Mouse (Mus musculus) thymus, postnatal 4 days (tissue): ENCODE results near the gene Tnrc6b.
"Not testable (repeated sequence)": the region's sequence is repeated elsewhere in the genome, so short reads cannot be mapped to it uniquely, and the experiment has no call there.

Source experiments
- DNase-seq: peaks from one replicate; pipeline ENCODE4 v3.0.0; 2021

Tnrc6b gene

GRCm38 (mm10) chr15:80797757-80798156 is 86.6 kb downstream of the Tnrc6b start:
- peak; percentile 61 for DNase-seq

- peak; percentile 84 for DNase-seq
These were observed 87.4 kb downstream of the Tnrc6b start for GRCm38 (mm10) chr15:80798367-80799073.

GRCm38 (mm10) chr15:80799074-80799633 is 88.0 kb downstream of the Tnrc6b start:
- DNase-seq = peak; percentile 73

GRCm38 (mm10) chr15:80799634-80800137 is 88.6 kb downstream of the Tnrc6b start:
- peak; percentile 64 for DNase-seq

- DNase-seq = no peak
These were observed 89.1 kb downstream of the Tnrc6b start for GRCm38 (mm10) chr15:80800201-80800600.

GRCm38 (mm10) chr15:80800765-80801164 is 89.7 kb downstream of the Tnrc6b start:
- DNase-seq = no peak

- DNase-seq = no peak
These were observed 90.5 kb downstream of the Tnrc6b start for GRCm38 (mm10) chr15:80801597-80801996.

GRCm38 (mm10) chr15:80807162-80807561 is 96.0 kb downstream of the Tnrc6b start:
- DNase-seq = no peak

GRCm38 (mm10) chr15:80810226-80810625 is 99.1 kb downstream of the Tnrc6b start:
- no peak for DNase-seq

GRCm38 (mm10) chr15:80812840-80813239 is 101.7 kb downstream of the Tnrc6b start:
- DNase-seq = no peak

GRCm38 (mm10) chr15:80814792-80815191 is 103.7 kb downstream of the Tnrc6b start:
- DNase-seq = peak; percentile 31

GRCm38 (mm10) chr15:80822276-80822675 is 111.2 kb downstream of the Tnrc6b start:
- peak; percentile 54 for DNase-seq

- DNase-seq = no peak
These were observed 120.1 kb downstream of the Tnrc6b start for GRCm38 (mm10) chr15:80831170-80831569.

- no peak for DNase-seq
These were observed 121.7 kb downstream of the Tnrc6b start for GRCm38 (mm10) chr15:80832808-80833207.

GRCm38 (mm10) chr15:80836246-80836645 is 125.1 kb downstream of the Tnrc6b start:
- DNase-seq = no peak

GRCm38 (mm10) chr15:80838836-80839235 is 127.7 kb downstream of the Tnrc6b start:
- no peak for DNase-seq

- DNase-seq = no peak
These were observed 128.7 kb downstream of the Tnrc6b start for GRCm38 (mm10) chr15:80839653-80840420.

- DNase-seq = no peak
These were observed 133.1 kb downstream of the Tnrc6b start for GRCm38 (mm10) chr15:80844262-80844661.

GRCm38 (mm10) chr15:80844926-80845325 is 133.8 kb downstream of the Tnrc6b start:
- DNase-seq = no peak

GRCm38 (mm10) chr15:80850004-80850403 is 138.9 kb downstream of the Tnrc6b start:
- no peak for DNase-seq

- no peak for DNase-seq
These were observed 139.8 kb downstream of the Tnrc6b start for GRCm38 (mm10) chr15:80850682-80851475.

GRCm38 (mm10) chr15:80852122-80852521 is 141.0 kb downstream of the Tnrc6b start:
- no peak for DNase-seq

- not testable (repeated sequence) for DNase-seq
These were observed 141.4 kb downstream of the Tnrc6b start for GRCm38 (mm10) chr15:80852527-80852926.
